Mouse (Mus musculus): Measurements from ENCODE around the gene Xk.

DNA sequence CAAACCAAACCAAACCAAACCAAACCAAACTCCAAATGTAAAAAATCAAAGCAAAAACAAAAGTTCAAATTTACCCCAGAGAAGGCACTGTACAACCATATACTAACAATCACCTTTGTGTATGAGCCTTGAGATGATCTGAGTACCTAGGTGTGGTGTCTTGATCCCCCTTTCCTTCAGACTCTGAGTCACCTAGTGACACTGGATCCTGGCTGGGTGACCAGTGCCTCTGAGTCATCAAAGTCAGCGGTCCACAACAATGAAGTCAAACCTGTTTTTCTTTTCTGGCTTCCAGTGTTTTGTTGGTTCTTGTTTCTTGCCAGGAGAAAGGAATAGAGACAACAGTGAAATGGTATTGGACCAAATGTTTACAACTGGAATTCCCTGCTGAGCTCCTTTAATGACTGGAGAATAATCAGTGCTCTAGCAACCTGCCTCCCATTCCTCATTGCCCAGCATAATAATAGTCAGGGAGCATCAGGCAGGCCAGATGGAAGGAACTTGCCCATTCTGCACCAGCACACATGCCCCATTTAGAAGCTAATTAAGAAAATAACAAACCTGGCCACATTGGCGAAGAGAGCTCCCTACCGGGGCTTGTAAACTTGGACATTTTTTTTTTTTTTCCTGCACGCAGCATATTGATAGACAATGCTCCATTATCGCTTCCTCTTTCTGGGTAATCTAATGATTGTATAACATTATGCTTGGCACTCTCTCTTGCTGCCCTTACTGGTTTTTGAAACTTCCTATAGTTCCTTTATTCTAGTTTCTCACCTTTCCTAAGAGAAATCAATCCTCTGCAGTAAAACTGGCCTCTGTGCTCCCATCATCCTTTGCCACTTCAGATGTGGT lies 31.6 kb upstream of the Xk start:
- TF ChIP-seq CTCF (IDR thresholded peaks at IDR 0.05; ENCODE audit: borderline replicate concordance, extremely low read depth, insufficient read depth, insufficient read length) (no peak), POLR2A (IDR thresholded peaks at IDR 0.05; ENCODE audit: borderline replicate concordance, extremely low read depth, insufficient read depth, insufficient read length, poor library complexity, severe bottlenecking) (no peak)
